ENCODE assay signal across 21 mouse cellular contexts in genomic region chr2:77761967-77762366, GRCm38 (mm10). TPM values are rescaled to one million over a fixed set of nuclear protein-coding genes. Genes with fewer than 3 reads are reported as not detected.
DNase-seq lines count a peak whose midpoint lies in the region; ATAC-seq lines count a peak whose summit lies in the region.
"Had no signal": no experiment of that assay in that cellular context is flagged by ENCODE, and none has a peak within 500 bp of the region (broad histone marks: within the 10 kb centered on the region; RNA-seq: fewer than 3 reads in every experiment).

No protein-coding gene starts in this region.

- H3K9ac ChIP-seq in intestine, embryonic 16.5 days (ENCODE audit: low read depth, low read length), result no peak overlapping the region
- H3K9ac ChIP-seq: embryonic facial prominence, embryonic 12.5 days; forebrain, embryonic 15.5 days; heart, embryonic 15.5 days; hindbrain, embryonic 12.5 days had no signal

- no peaks in the 10 kb centered on the region for H3K27me3 ChIP-seq in intestine, embryonic 16.5 days (replicated peaks; ENCODE audit: control insufficient read depth, insufficient read depth, low read length)
- H3K27me3 ChIP-seq: embryonic facial prominence, embryonic 12.5 days; forebrain, embryonic 15.5 days; heart, embryonic 15.5 days; hindbrain, embryonic 12.5 days had no signal

- no peak for ATAC-seq in intestine, embryonic 16.5 days
- ATAC-seq: forebrain, embryonic 15.5 days; hindbrain, embryonic 16.5 days; inflammation-experienced regulatory T-cells, adult 6 months had no signal

- no peaks in the 10 kb centered on the region for H3K36me3 ChIP-seq in intestine, embryonic 16.5 days (ENCODE audit: control insufficient read depth, insufficient read depth, low read length)
- H3K36me3 ChIP-seq: embryonic facial prominence, embryonic 12.5 days; forebrain, embryonic 15.5 days; heart, embryonic 10.5 days; heart, embryonic 15.5 days; hindbrain, embryonic 12.5 days had no signal

- H3K27ac ChIP-seq in intestine, embryonic 16.5 days (ENCODE audit: low read length), result no peak overlapping the region
- H3K27ac ChIP-seq: embryonic facial prominence, embryonic 12.5 days; forebrain, embryonic 15.5 days; heart, embryonic 10.5 days; heart, embryonic 15.5 days; hindbrain, embryonic 12.5 days had no signal

- DNase-seq in brain, adult 2 months (ENCODE audit: low read depth, low spot score), result peak; percentile 72
- peak; percentile 44 for DNase-seq in cerebellum, adult 11 months
- peak; percentile 54 for DNase-seq in cerebellum, adult 8-10 months
- peak; percentile 71 to 80 for DNase-seq in cerebellum, postnatal 14 days
- DNase-seq in layer of hippocampus, adult 9-10 months (ENCODE audit: low spot score), result no peak
- no peak for DNase-seq in adipocyte (ENCODE audit: low spot score)
- DNase-seq in spleen, adult 12 weeks (ENCODE audit: low spot score), result no peak
- DNase-seq: adrenal gland, adult 8-10 months; adrenal gland, postnatal 36 days; gastrocnemius, postnatal 36 days; heart, adult 18-20 months; heart, postnatal 14 days; kidney, adult 18-20 months had no signal

- H3K4me1 ChIP-seq in intestine, embryonic 16.5 days (ENCODE audit: control insufficient read depth, insufficient read depth, low read length), result no peaks in the 10 kb centered on the region
- H3K4me1 ChIP-seq: embryonic facial prominence, embryonic 12.5 days; hindbrain, embryonic 12.5 days had no signal

- no peak overlapping the region for H3K4me3 ChIP-seq in intestine, embryonic 16.5 days (ENCODE audit: low read length)
- H3K4me3 ChIP-seq: embryonic facial prominence, embryonic 12.5 days; forebrain, embryonic 15.5 days; heart, embryonic 10.5 days; heart, embryonic 15.5 days; hindbrain, embryonic 12.5 days had no signal

- no peak overlapping the region for H3K4me2 ChIP-seq in intestine, embryonic 16.5 days (ENCODE audit: low read depth, low read length)
- H3K4me2 ChIP-seq: embryonic facial prominence, embryonic 12.5 days; forebrain, embryonic 15.5 days; heart, embryonic 15.5 days; hindbrain, embryonic 12.5 days had no signal

- no peaks in the 10 kb centered on the region for H3K9me3 ChIP-seq in intestine, embryonic 16.5 days (ENCODE audit: control insufficient read depth, low read length)
- H3K9me3 ChIP-seq: embryonic facial prominence, embryonic 12.5 days; forebrain, embryonic 15.5 days; heart, embryonic 10.5 days; heart, embryonic 15.5 days; hindbrain, embryonic 12.5 days had no signal

- WGBS in intestine, embryonic 16.5 days, result 86% methylated on average over 8 of the region's 8 CpGs

RNA-seq across cellular contexts. Expression of gene Zfp385b, which starts 57.5 kb away (rescaled TPM):
- polyA plus RNA-seq in intestine, embryonic 16.5 days (2015; fragmentation: Nextera tagmentation; extraction: Ambion mirVana), result 6.8 and 7.5 TPM in 2 replicates
- polyA plus RNA-seq: inflammation-experienced regulatory T-cells, adult 6 months had no signal

Comparison
In these comparisons a context has a peak if more than half of its experiments do, and no peak if none do; other contexts are left out.
1. DNase-seq: peak in brain, adult 2 months (single experiment), cerebellum, adult 11 months (single experiment), cerebellum, adult 8-10 months (single experiment) and cerebellum, postnatal 14 days (2 of 2); none in layer of hippocampus, adult 9-10 months (single experiment), adipocyte (single experiment) and spleen, adult 12 weeks (single experiment).